20 mouse cellular contexts compared by ENCODE assay signal in the genomic region with DNA sequence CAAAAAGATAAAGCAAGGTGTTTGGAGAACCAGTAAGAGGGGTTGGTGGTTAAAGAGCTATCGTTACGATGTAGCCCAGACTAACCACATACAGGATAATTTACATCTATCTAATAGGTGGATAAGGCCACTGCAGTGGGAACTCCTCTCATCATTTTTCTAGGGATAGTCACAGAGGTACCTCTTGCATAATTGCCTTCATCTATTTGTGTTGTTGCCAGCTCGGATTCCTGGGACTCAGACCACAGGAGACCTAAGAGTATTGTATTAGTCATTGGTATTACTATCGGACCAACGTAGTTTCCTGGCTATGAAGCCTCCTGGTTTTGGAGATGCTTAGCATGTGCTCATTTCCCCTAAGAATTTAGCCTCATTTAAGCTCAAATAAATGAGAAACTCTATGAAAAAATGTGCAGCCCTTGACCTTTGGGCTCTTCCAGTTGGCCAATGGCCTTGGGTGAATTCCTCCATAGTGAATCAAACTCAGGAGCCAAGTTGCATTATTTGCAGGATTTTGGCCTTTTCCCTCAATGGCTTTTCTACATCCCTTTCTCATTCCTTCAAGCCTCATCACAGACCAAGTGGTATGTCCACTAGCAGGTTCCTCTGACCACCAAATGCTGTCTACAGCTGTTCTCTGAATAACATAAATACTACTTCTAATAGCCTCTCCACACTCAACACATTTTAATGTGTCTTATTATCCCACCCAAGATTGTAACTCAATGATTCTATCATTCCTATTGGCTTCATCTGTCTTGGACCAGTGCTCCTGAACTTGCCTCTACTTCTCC.
DNase-seq lines count a peak whose midpoint lies in the region; ATAC-seq and TF ChIP-seq lines count a peak whose summit lies in the region.
"Had no signal": no experiment of that assay in that cellular context is flagged by ENCODE, and none has a peak within 500 bp of the region (broad histone marks: within the 10 kb centered on the region; RNA-seq: fewer than 3 reads in every experiment).

No protein-coding gene starts in this region.

- WGBS in liver, adult 2 months: 89% methylated on average over 5 of the region's 5 CpGs
- 78% methylated on average over 5 of the region's 5 CpGs for WGBS in liver, embryonic 12.5 days (ENCODE audit: insufficient replicate concordance)
- 93% methylated on average over 5 of the region's 5 CpGs for WGBS in limb, embryonic 10.5 days

- H3K27ac ChIP-seq in liver, adult 2 months (replicated peaks; ENCODE audit: insufficient read depth, low read depth, low read length): no peak overlapping the region
- H3K27ac ChIP-seq in liver, embryonic 12.5 days: no peak overlapping the region
- H3K27ac ChIP-seq in embryonic fibroblast, embryonic 13.5 days (ENCODE audit: insufficient read depth, low read length): peak overlapping the region; percentile 76
- no peak overlapping the region for H3K27ac ChIP-seq in limb, embryonic 10.5 days
- H3K27ac ChIP-seq: embryonic facial prominence, embryonic 10.5 days; hindbrain, embryonic 12.5 days; left cerebral cortex, adult 2 months; liver, embryonic 14.5 days; lung, embryonic 15.5 days had no signal

- H3K79me2 ChIP-seq in liver, adult 2 months (ENCODE audit: control insufficient read depth, insufficient read depth, low read length): no peaks in the 10 kb centered on the region

- H3K4me1 ChIP-seq in liver, adult 2 months (ENCODE audit: control insufficient read depth, insufficient read depth, low read length): peaks cover 2% of the 10 kb centered on the region; the same call in 1 of the 2 replicates
- no peaks in the 10 kb centered on the region for H3K4me1 ChIP-seq in liver, embryonic 12.5 days
- H3K4me1 ChIP-seq in embryonic fibroblast, embryonic 13.5 days (ENCODE audit: control insufficient read depth, insufficient read depth, low read length): peaks cover 7% of the 10 kb centered on the region
- peaks cover 11% of the 10 kb centered on the region for H3K4me1 ChIP-seq in limb, embryonic 10.5 days
- H3K4me1 ChIP-seq: hindbrain, embryonic 12.5 days; lung, embryonic 15.5 days had no signal

- H3K4me2 ChIP-seq in liver, embryonic 12.5 days: no peak overlapping the region
- H3K4me2 ChIP-seq: hindbrain, embryonic 12.5 days; lung, embryonic 15.5 days; midbrain, embryonic 11.5 days had no signal

- no peak for TF ChIP-seq CTCF in liver, adult 2 months (IDR thresholded peaks at IDR 0.05; ENCODE audit: low read depth, low read length)
- no peak for TF ChIP-seq CTCF in embryonic fibroblast, embryonic 13.5 days (IDR thresholded peaks at IDR 0.05; ENCODE audit: borderline replicate concordance, insufficient read depth, low read length)

- TF ChIP-seq POLR2A in liver, adult 2 months (IDR thresholded peaks at IDR 0.05; ENCODE audit: extremely low read depth, insufficient read depth, low read length): no peak
- TF ChIP-seq POLR2A in embryonic fibroblast, embryonic 13.5 days (IDR thresholded peaks at IDR 0.05; ENCODE audit: low read depth, low read length): no peak

- DNase-seq in adrenal gland, adult 2 months: peak; percentile 54
- no peak for DNase-seq in adrenal gland, postnatal 10 days
- DNase-seq in liver, adult 2 months (ENCODE audit: extremely low read depth, low read depth, low spot score): peak; percentile 33
- no peak for DNase-seq in spleen, adult 18-20 months
- no peak for DNase-seq in kidney, postnatal 14 days
- no peak for DNase-seq in limb, embryonic 10.5 days (ENCODE audit: low spot score)
- DNase-seq: cerebellum, adult 9-10 months; kidney, adult 2 months; kidney, postnatal 36 days; thymus, postnatal 36 days had no signal

- H3K9ac ChIP-seq in liver, adult 2 months (ENCODE audit: low read depth, low read length): no peak overlapping the region
- H3K9ac ChIP-seq in liver, embryonic 12.5 days: no peak overlapping the region
- H3K9ac ChIP-seq: hindbrain, embryonic 12.5 days; liver, embryonic 14.5 days; lung, embryonic 15.5 days had no signal

- ATAC-seq in liver, embryonic 12.5 days: no peak
- ATAC-seq: forebrain, embryonic 14.5 days; inflammation-experienced regulatory T-cells, adult 6 months had no signal

- no peaks in the 10 kb centered on the region for H3K27me3 ChIP-seq in liver, adult 2 months (ENCODE audit: control insufficient read depth, insufficient read depth, low read length)
- no peaks in the 10 kb centered on the region for H3K27me3 ChIP-seq in liver, embryonic 12.5 days (replicated peaks)
- no peaks in the 10 kb centered on the region for H3K27me3 ChIP-seq in limb, embryonic 10.5 days (ENCODE audit: low read depth, poor library complexity, severe bottlenecking)
- H3K27me3 ChIP-seq: hindbrain, embryonic 12.5 days; lung, embryonic 15.5 days had no signal

- no peaks in the 10 kb centered on the region for H3K36me3 ChIP-seq in liver, adult 2 months (ENCODE audit: control insufficient read depth, insufficient read depth, low read length)
- H3K36me3 ChIP-seq in liver, embryonic 12.5 days: no peaks in the 10 kb centered on the region
- no peaks in the 10 kb centered on the region for H3K36me3 ChIP-seq in limb, embryonic 10.5 days
- H3K36me3 ChIP-seq: embryonic facial prominence, embryonic 10.5 days; hindbrain, embryonic 12.5 days; lung, embryonic 15.5 days had no signal

- no peaks in the 10 kb centered on the region for H3K9me3 ChIP-seq in liver, embryonic 12.5 days (replicated peaks)
- H3K9me3 ChIP-seq in limb, embryonic 10.5 days (replicated peaks): no peaks in the 10 kb centered on the region
- H3K9me3 ChIP-seq: embryonic facial prominence, embryonic 10.5 days; hindbrain, embryonic 12.5 days; lung, embryonic 15.5 days had no signal

- H3K4me3 ChIP-seq in liver, adult 2 months (ENCODE audit: insufficient read depth, low read depth, low read length): no peak overlapping the region
- H3K4me3 ChIP-seq in liver, embryonic 12.5 days: no peak overlapping the region
- H3K4me3 ChIP-seq in embryonic fibroblast, embryonic 13.5 days (ENCODE audit: insufficient read depth, low read length): no peak overlapping the region
- no peak overlapping the region for H3K4me3 ChIP-seq in limb, embryonic 10.5 days
- H3K4me3 ChIP-seq: embryonic facial prominence, embryonic 10.5 days; hindbrain, embryonic 12.5 days; left cerebral cortex, adult 2 months; lung, embryonic 15.5 days had no signal

Comparison
In these comparisons a context has a peak if more than half of its experiments do, and no peak if none do; other contexts are left out.
1. DNase-seq: peak in adrenal gland, adult 2 months (single experiment) and liver, adult 2 months (single experiment); none in adrenal gland, postnatal 10 days (single experiment), spleen, adult 18-20 months (0 of 2), kidney, postnatal 14 days (single experiment) and limb, embryonic 10.5 days (single experiment).